Mouse (Mus musculus): ENCODE results near the gene Zfr. TPM values are rescaled to one million over a fixed set of nuclear protein-coding genes. Genes with fewer than 3 reads are reported as not detected.
"Not testable (repeated sequence)": the region's sequence is repeated elsewhere in the genome, so short reads cannot be mapped to it uniquely, and the experiment has no call there.

The Zfr gene
- polyA plus RNA-seq, 2 experiments: 91.6 to 160 TPM

GRCm38 (mm10) chr15:12124913-12125312, 7.3 kb downstream of the Zfr start:
- no peak overlapping the region for H3K27ac ChIP-seq (replicated peaks; ENCODE audit: low read depth, low read length)
- no peak for ATAC-seq (ENCODE audit: low FRiP score, low read depth)
- H3K27me3 ChIP-seq (ENCODE audit: control insufficient read depth, insufficient read depth, low read length): no peaks in the 10 kb centered on the region
- 91% methylated on average over 1 of the region's 1 CpGs for WGBS
- TF ChIP-seq POLR2A (IDR thresholded peaks at IDR 0.05; ENCODE audit: borderline replicate concordance, extremely low read depth, insufficient read depth, insufficient read length): no peak
- H3K4me2 ChIP-seq (replicated peaks; ENCODE audit: low read depth, low read length, severe bottlenecking): no peak overlapping the region
- H3K9me3 ChIP-seq (ENCODE audit: control insufficient read depth, low read length): no peaks in the 10 kb centered on the region
- 0 out of 2 replicates have a peak, but pooled peaks cover 3% of the 10 kb centered on the region for H3K4me1 ChIP-seq (ENCODE audit: control insufficient read depth, insufficient read depth, low read length)
- DNase-seq (ENCODE audit: low spot score): no peak
- H3K9ac ChIP-seq (ENCODE audit: low read depth, low read length, severe bottlenecking): no peak overlapping the region
- no peak overlapping the region for H3K4me3 ChIP-seq (replicated peaks; ENCODE audit: low read length)
- H3K36me3 ChIP-seq (ENCODE audit: control insufficient read depth, insufficient read depth, low read length): peaks cover 13% of the 10 kb centered on the region; the same call in 1 of the 2 replicates

GRCm38 (mm10) chr15:12130871-12131270, 13.2 kb downstream of the Zfr start:
- not testable (repeated sequence) for H3K4me2 ChIP-seq (replicated peaks; ENCODE audit: low read depth, low read length, severe bottlenecking); ATAC-seq (ENCODE audit: low FRiP score, low read depth); H3K36me3 ChIP-seq (ENCODE audit: control insufficient read depth, insufficient read depth, low read length); H3K27me3 ChIP-seq (ENCODE audit: control insufficient read depth, insufficient read depth, low read length); DNase-seq (ENCODE audit: low spot score); H3K4me1 ChIP-seq (ENCODE audit: control insufficient read depth, insufficient read depth, low read length); H3K9ac ChIP-seq (ENCODE audit: low read depth, low read length, severe bottlenecking); H3K4me3 ChIP-seq (replicated peaks; ENCODE audit: low read length); H3K9me3 ChIP-seq (ENCODE audit: control insufficient read depth, low read length); H3K27ac ChIP-seq (replicated peaks; ENCODE audit: low read depth, low read length)
- 96% methylated on average over 3 of the region's 3 CpGs for WGBS

- no peak overlapping the region for H3K9ac ChIP-seq (ENCODE audit: low read depth, low read length, severe bottlenecking)
- H3K9me3 ChIP-seq (ENCODE audit: control insufficient read depth, low read length): no peaks in the 10 kb centered on the region
- no peak overlapping the region for H3K4me2 ChIP-seq (replicated peaks; ENCODE audit: low read depth, low read length, severe bottlenecking)
- no peak overlapping the region for H3K4me3 ChIP-seq (replicated peaks; ENCODE audit: low read length)
- peaks cover 19% of the 10 kb centered on the region for H3K36me3 ChIP-seq (ENCODE audit: control insufficient read depth, insufficient read depth, low read length)
- no peak for DNase-seq (ENCODE audit: low spot score)
- no peaks in the 10 kb centered on the region for H3K27me3 ChIP-seq (ENCODE audit: control insufficient read depth, insufficient read depth, low read length)
- H3K27ac ChIP-seq (replicated peaks; ENCODE audit: low read depth, low read length): no peak overlapping the region
- ATAC-seq (ENCODE audit: low FRiP score, low read depth): no peak
- H3K4me1 ChIP-seq (ENCODE audit: control insufficient read depth, insufficient read depth, low read length): peaks cover 7% of the 10 kb centered on the region
- 67% methylated on average over 1 of the region's 1 CpGs for WGBS
- TF ChIP-seq POLR2A (IDR thresholded peaks at IDR 0.05; ENCODE audit: borderline replicate concordance, extremely low read depth, insufficient read depth, insufficient read length): no peak
Observed at GRCm38 (mm10) chr15:12134546-12134945, 16.9 kb downstream of the Zfr start.

GRCm38 (mm10) chr15:12135368-12135767, 17.7 kb downstream of the Zfr start:
- Histone ChIP-seq H3K4me3 (replicated peaks; ENCODE audit: low read length) (no peak overlapping the region), H3K9ac (ENCODE audit: low read depth, low read length, severe bottlenecking) (no peak overlapping the region), H3K4me2 (replicated peaks; ENCODE audit: low read depth, low read length, severe bottlenecking) (no peak overlapping the region), H3K4me1 (ENCODE audit: control insufficient read depth, insufficient read depth, low read length) (peaks cover 7% of the 10 kb centered on the region), H3K27me3 (ENCODE audit: control insufficient read depth, insufficient read depth, low read length) (no peaks in the 10 kb centered on the region), H3K27ac (replicated peaks; ENCODE audit: low read depth, low read length) (no peak overlapping the region), H3K36me3 (ENCODE audit: control insufficient read depth, insufficient read depth, low read length) (peaks cover 22% of the 10 kb centered on the region), H3K9me3 (ENCODE audit: control insufficient read depth, low read length) (no peaks in the 10 kb centered on the region)
- ATAC-seq (ENCODE audit: low FRiP score, low read depth) (no peak), DNase-seq (ENCODE audit: low spot score) (no peak)
- TF ChIP-seq POLR2A (IDR thresholded peaks at IDR 0.05; ENCODE audit: borderline replicate concordance, extremely low read depth, insufficient read depth, insufficient read length): no peak
- WGBS: 27% methylated on average over 3 of the region's 3 CpGs

- ATAC-seq (ENCODE audit: low FRiP score, low read depth) (peak; percentile 72), DNase-seq (ENCODE audit: low spot score) (peak; percentile 32)
- Histone ChIP-seq H3K4me1 (ENCODE audit: control insufficient read depth, insufficient read depth, low read length) (peaks cover 7% of the 10 kb centered on the region), H3K4me3 (replicated peaks; ENCODE audit: low read length) (no peak overlapping the region), H3K9me3 (ENCODE audit: control insufficient read depth, low read length) (no peaks in the 10 kb centered on the region), H3K36me3 (ENCODE audit: control insufficient read depth, insufficient read depth, low read length) (peaks cover 32% of the 10 kb centered on the region), H3K4me2 (replicated peaks; ENCODE audit: low read depth, low read length, severe bottlenecking) (no peak overlapping the region), H3K27ac (replicated peaks; ENCODE audit: low read depth, low read length) (no peak overlapping the region), H3K27me3 (ENCODE audit: control insufficient read depth, insufficient read depth, low read length) (no peaks in the 10 kb centered on the region), H3K9ac (ENCODE audit: low read depth, low read length, severe bottlenecking) (no peak overlapping the region)
- WGBS: 84% methylated on average over 6 of the region's 6 CpGs
- no peak for TF ChIP-seq POLR2A (IDR thresholded peaks at IDR 0.05; ENCODE audit: borderline replicate concordance, extremely low read depth, insufficient read depth, insufficient read length)
Observed at GRCm38 (mm10) chr15:12136371-12136770, 18.7 kb downstream of the Zfr start.
